Mouse (Mus musculus) thymus, adult 2 months (tissue): ENCODE measurements around the gene Vti1a.

Source experiments
- CTCF ChIP-seq: fragments of 200-500 bp; IDR thresholded peaks from 2 replicates; pipeline ENCODE4 v1.5.1; 2012; ENCODE audit warnings: mild to moderate bottlenecking, control low read depth, low read length, moderate library complexity, borderline replicate concordance; ENCODE audit not compliant: control insufficient read depth, poor library complexity, insufficient read depth; ENCODE audit errors: extremely low read depth
- POLR2A ChIP-seq: fragments of 200-500 bp; IDR thresholded peaks from 2 replicates; pipeline ENCODE4 v1.6.1; 2012; ENCODE audit warnings: mild to moderate bottlenecking, low read length, control low read depth, moderate library complexity; ENCODE audit not compliant: control insufficient read depth, poor library complexity, insufficient read depth; ENCODE audit errors: extremely low read depth

- TF ChIP-seq CTCF, result no peak
- no peak for TF ChIP-seq POLR2A
Measured at GRCm38 (mm10) chr19:55276770-55277169, 39.3 kb upstream of the Vti1a start.
